Mouse (Mus musculus) lung, adult 2 months (tissue): ENCODE data around the gene Rem2.

ENCODE experiments used
- CTCF ChIP-seq: fragments of 200-500 bp; IDR thresholded peaks from 2 replicates; pipeline ENCODE4 v1.5.1; 2011; ENCODE audit warnings: mild to moderate bottlenecking, low read length, control low read depth; ENCODE audit not compliant: insufficient read depth
- POLR2A ChIP-seq: fragments of 200-500 bp; IDR thresholded peaks from 2 replicates; pipeline ENCODE4 v1.6.1; 2011; ENCODE audit warnings: low read depth, mild to moderate bottlenecking, control low read depth, low read length, borderline replicate concordance; ENCODE audit errors: extremely low read depth

- TF ChIP-seq POLR2A = peak; percentile 41; the same call in 1 of the 2 replicates
- no peak for TF ChIP-seq CTCF
These were observed 44.4 kb upstream of the Rem2 start, which contains the start of gene Mmp14 for GRCm38 (mm10) chr14:54431334-54432077.
